Mouse (Mus musculus) lung, postnatal 0 days (tissue): ENCODE results near the gene Med13l.

Experiments used
- CTCF ChIP-seq: IDR thresholded peaks from 2 replicates; pipeline ENCODE4 v1.5.1; 2016; ENCODE audit warnings: antibody characterized with exemption, mild to moderate bottlenecking
- EP300 ChIP-seq: IDR thresholded peaks from 2 replicates; pipeline ENCODE4 v1.6.1; 2016; ENCODE audit warnings: antibody characterized with exemption, mild to moderate bottlenecking, control low read depth

DNA sequence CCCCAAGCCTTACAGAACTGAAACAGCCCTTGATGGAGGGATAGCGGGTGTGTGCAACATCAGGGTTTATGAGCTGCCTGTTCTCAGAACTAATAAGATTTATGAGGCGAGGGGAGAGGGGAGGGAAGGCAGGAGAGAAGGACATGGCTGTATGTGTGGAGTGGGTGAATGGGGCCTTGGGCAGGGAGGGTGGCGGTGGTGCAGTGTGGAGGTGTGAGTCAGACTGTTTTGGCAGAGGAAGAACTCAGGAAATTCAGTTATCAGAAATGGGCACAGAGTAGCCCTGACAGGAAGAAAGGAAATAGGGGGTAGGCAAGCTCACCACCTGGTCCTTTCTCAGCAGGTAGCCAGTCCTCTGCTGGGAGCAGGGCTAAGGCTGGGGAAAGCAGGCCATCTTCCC lies 13.8 kb downstream of the Med13l start:
- no peak for TF ChIP-seq CTCF
- no peak for TF ChIP-seq EP300
